Mouse (Mus musculus) left cerebral cortex, adult 8-10 months (tissue): Measurements from ENCODE around the gene Gm5105. TPM values are rescaled to one million over a fixed set of nuclear protein-coding genes. Genes with fewer than 3 reads are reported as not detected.
A peak's percentile ranks its signal among the peaks of the same experiment; 100 is the strongest.

Experiments
- DNase-seq, 2 experiments: peaks; one replicate each; pipeline ENCODE4 v3.0.0; 2022; ENCODE audit warnings: low spot score in 2 of 2
- total RNA-seq, 4 experiments: library from RNA; stranded (reverse); gene quantifications; 2 replicates each; pipeline ENCODE4 v1.2.4; 2022

Gm5105 gene
- total RNA-seq: under 1 TPM in 1 of 4 experiments, not detected in 3; 0.21 TPM

GRCm38 (mm10) chr3:138067288-138067687 is at the start of gene Gm5105:
TSS of gene Gm5105 (minus strand) at chr3:138067388.
- no peak for DNase-seq

- no peak for DNase-seq
Observed at GRCm38 (mm10) chr3:138116871-138117270, 49.7 kb upstream of the Gm5105 start.

GRCm38 (mm10) chr3:138114106-138114505 is 46.9 kb upstream of the Gm5105 start:
- no peak for DNase-seq

GRCm38 (mm10) chr3:138110910-138111782 is 44.0 kb upstream of the Gm5105 start:
- DNase-seq: no peak

GRCm38 (mm10) chr3:138106887-138107286 is 39.7 kb upstream of the Gm5105 start:
- DNase-seq: no peak

- no peak for DNase-seq
Observed at GRCm38 (mm10) chr3:138105056-138105455, 37.9 kb upstream of the Gm5105 start.

- no peak for DNase-seq
Observed at GRCm38 (mm10) chr3:138103690-138104089, 36.5 kb upstream of the Gm5105 start.

GRCm38 (mm10) chr3:138101936-138102335 is 34.7 kb upstream of the Gm5105 start:
- DNase-seq: no peak

GRCm38 (mm10) chr3:138097718-138098117 is 30.5 kb upstream of the Gm5105 start:
- no peak for DNase-seq

GRCm38 (mm10) chr3:138096263-138097028 is 29.3 kb upstream of the Gm5105 start:
- DNase-seq: no peak

GRCm38 (mm10) chr3:138095718-138096117 is 28.5 kb upstream of the Gm5105 start:
- DNase-seq: no peak

GRCm38 (mm10) chr3:138095301-138095700 is 28.1 kb upstream of the Gm5105 start:
- DNase-seq: peak in 1 of 2 experiments; percentile 74

- DNase-seq: no peak
Observed at GRCm38 (mm10) chr3:138083896-138084295, 16.7 kb upstream of the Gm5105 start.

GRCm38 (mm10) chr3:138083073-138083637 is 16.0 kb upstream of the Gm5105 start:
- no peak for DNase-seq

- no peak for DNase-seq
Observed at GRCm38 (mm10) chr3:138078701-138079100, 11.5 kb upstream of the Gm5105 start.

GRCm38 (mm10) chr3:138077476-138078340 is 10.5 kb upstream of the Gm5105 start:
- no peak for DNase-seq

- no peak for DNase-seq
Observed at GRCm38 (mm10) chr3:138075209-138075608, 8.0 kb upstream of the Gm5105 start.

- DNase-seq: no peak
Observed at GRCm38 (mm10) chr3:138074214-138074613, 7.0 kb upstream of the Gm5105 start.

- no peak for DNase-seq
Observed at GRCm38 (mm10) chr3:138071476-138072073, 4.4 kb upstream of the Gm5105 start.

- DNase-seq: no peak
Observed at GRCm38 (mm10) chr3:138071004-138071403, 3.8 kb upstream of the Gm5105 start.
